Comparison of ENCODE assay signal across 28 mouse cellular contexts in the genomic region with DNA sequence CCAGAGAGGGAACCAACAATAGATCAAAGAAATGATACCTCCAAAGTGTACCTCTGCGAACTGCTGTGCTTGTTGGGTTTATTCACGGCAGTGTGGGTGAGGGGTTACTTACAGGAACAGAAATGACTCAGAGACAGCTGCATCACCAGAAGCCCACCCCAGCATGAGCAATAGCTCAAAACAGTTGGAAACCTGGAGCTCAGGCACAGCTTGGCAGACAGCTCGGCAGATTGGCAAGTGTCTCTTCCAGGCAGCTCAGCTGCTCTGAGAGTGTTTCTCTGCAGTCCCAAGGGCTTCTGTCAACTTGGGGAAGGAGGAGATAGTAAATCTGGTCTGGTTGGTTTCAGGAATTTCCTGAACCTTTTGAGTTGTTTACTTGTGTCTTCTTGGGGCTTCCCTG. TPM values are rescaled to one million over a fixed set of nuclear protein-coding genes. Genes with fewer than 3 reads are reported as not detected.
A peak's percentile ranks its signal among the peaks of the same experiment; 100 is the strongest.
DNase-seq lines count a peak whose midpoint lies in the region; ATAC-seq and TF ChIP-seq lines count a peak whose summit lies in the region.
"Had no signal": no experiment of that assay in that cellular context is flagged by ENCODE, and none has a peak within 500 bp of the region (broad histone marks: within the 10 kb centered on the region; RNA-seq: fewer than 3 reads in every experiment).

No protein-coding gene starts in this region.

- TF ChIP-seq CTCF in brain, embryonic 14.5 days (IDR thresholded peaks at IDR 0.05; ENCODE audit: borderline replicate concordance, extremely low read depth, insufficient read depth, insufficient read length): no peak

- TF ChIP-seq POLR2A in brain, embryonic 14.5 days (IDR thresholded peaks at IDR 0.05; ENCODE audit: borderline replicate concordance, extremely low read depth, insufficient read depth, insufficient read length, poor library complexity, severe bottlenecking): no peak

- ATAC-seq in megakaryocyte-erythroid progenitor cell, adult 5-6 weeks (replicated peaks; ENCODE audit: low FRiP score, low TSS enrichment, poor library complexity, severe bottlenecking): no peak
- ATAC-seq: forebrain, embryonic 15.5 days; intestine, embryonic 16.5 days; liver, embryonic 12.5 days had no signal

- intact Hi-C loops in left cerebral cortex, postnatal 4 days (cut with DNase I): no loop called here
- intact Hi-C loops in left cerebral cortex, postnatal 10 days (cut with DNase I): no loop called here

- peak; percentile 78 to 81 for DNase-seq in cerebellum, postnatal 14 days
- no peak for DNase-seq in cerebellum, adult 9-10 months
- DNase-seq in left cerebral cortex, postnatal 4 days: peak; percentile 82
- DNase-seq in left cerebral cortex, postnatal 10 days (ENCODE audit: extremely low spot score in 1 of 2, low spot score in 2 of 2): no peak
- peak; percentile 56 for DNase-seq in brain, embryonic 14.5 days (ENCODE audit: low read depth)
- DNase-seq in layer of hippocampus, postnatal 10 days (ENCODE audit: low spot score in 2 of 2): peak; percentile 45 to 55
- no peak for DNase-seq in embryo, embryonic 10 days (ENCODE audit: low spot score)
- DNase-seq: gastrocnemius, adult 2 months; heart, adult 11 months; kidney, postnatal 36 days; lung, embryonic 14.5 days; lung, postnatal 36 days; spleen, adult 18-20 months; thymus, adult 18-20 months had no signal

RNA-seq across cellular contexts. Expression of gene Ndc1, which starts 9.1 kb away (rescaled TPM):
- total RNA-seq in left cerebral cortex, postnatal 4 days (2021): 10 to 100 TPM; 17.8 to 18.0 TPM
- 10 to 100 TPM; 18.3 to 20.2 TPM for total RNA-seq in left cerebral cortex, postnatal 10 days (2021)
- polyA plus RNA-seq in brain, embryonic 14.5 days (2012; rRNA removed): 20.2 and 24.9 TPM in 2 replicates
- total RNA-seq in layer of hippocampus, postnatal 10 days (2021): 10 to 100 TPM; 17.2 to 17.6 TPM
- total RNA-seq in megakaryocyte-erythroid progenitor cell, adult 5-6 weeks (2014; fragmentation: Nextera tagmentation): 51.5 and 55.8 TPM in 2 replicates
- 66.9 and 89.3 TPM in 2 replicates for total RNA-seq in megakaryocyte-erythroid progenitor cell, adult 5-6 weeks (2017)

RNA-seq across cellular contexts. Expression of gene Yipf1, which starts 44.3 kb away (rescaled TPM):
- total RNA-seq in left cerebral cortex, postnatal 4 days (2021): 10 to 100 TPM; 42.4 to 46.0 TPM
- total RNA-seq in left cerebral cortex, postnatal 10 days (2021): 10 to 100 TPM; 44.6 to 47.8 TPM
- polyA plus RNA-seq in brain, embryonic 14.5 days (2012; rRNA removed): 39.4 and 40.8 TPM in 2 replicates
- 10 to 100 TPM; 46.9 to 49.1 TPM for total RNA-seq in layer of hippocampus, postnatal 10 days (2021)
- total RNA-seq in megakaryocyte-erythroid progenitor cell, adult 5-6 weeks (2014; fragmentation: Nextera tagmentation): 42.2 and 42.5 TPM in 2 replicates
- 26.5 and 26.6 TPM in 2 replicates for total RNA-seq in megakaryocyte-erythroid progenitor cell, adult 5-6 weeks (2017)

RNA-seq across cellular contexts. Expression of gene Dio1, which starts 51.5 kb away (rescaled TPM):
- not detected for total RNA-seq in left cerebral cortex, postnatal 4 days (2021)
- not detected for total RNA-seq in left cerebral cortex, postnatal 10 days (2021)
- polyA plus RNA-seq in brain, embryonic 14.5 days (2012; rRNA removed): not detected in 2 replicates
- not detected for total RNA-seq in layer of hippocampus, postnatal 10 days (2021)
- not detected in 2 replicates for total RNA-seq in megakaryocyte-erythroid progenitor cell, adult 5-6 weeks (2014; fragmentation: Nextera tagmentation)
- total RNA-seq in megakaryocyte-erythroid progenitor cell, adult 5-6 weeks (2017): not detected in 2 replicates
- total RNA-seq: common myeloid progenitor, adult 5-6 weeks; heart, postnatal 25 days; left cerebral cortex, adult 8-10 months; MEL had no signal
- polyA plus RNA-seq: embryonic facial prominence, embryonic 11.5 days; erythroblast, embryonic 14.5 days; forebrain, embryonic 15.5 days; heart, embryonic 13.5 days; hindbrain, embryonic 14.5 days; limb, embryonic 12.5 days; liver, embryonic 12.5 days; lung, embryonic 14.5 days; neural tube, embryonic 11.5 days had no signal

Comparison
In these comparisons a context has a peak if more than half of its experiments do, and no peak if none do; other contexts are left out.
1. DNase-seq: peak in cerebellum, postnatal 14 days (2 of 2), left cerebral cortex, postnatal 4 days (single experiment), brain, embryonic 14.5 days (single experiment) and layer of hippocampus, postnatal 10 days (2 of 2); none in cerebellum, adult 9-10 months (single experiment), left cerebral cortex, postnatal 10 days (0 of 2) and embryo, embryonic 10 days (single experiment).